Mouse (Mus musculus) lung, adult 2 months (tissue): ENCODE results near the gene Crybb3. TPM values are rescaled to one million over a fixed set of nuclear protein-coding genes. Genes with fewer than 3 reads are reported as not detected.
"Not testable (repeated sequence)": the region's sequence is repeated elsewhere in the genome, so short reads cannot be mapped to it uniquely, and the experiment has no call there.

ENCODE experiments used
- DNase-seq: peaks from one replicate; pipeline ENCODE4 v3.0.0; 2022
- H3K4me1 ChIP-seq: fragments of 200-500 bp; 2 replicates; pipeline ENCODE4 v1.6.1; 2011; ENCODE audit warnings: low read length; ENCODE audit not compliant: control insufficient read depth, insufficient read depth
- H3K4me3 ChIP-seq: fragments of 200-500 bp; replicated peaks from 2 replicates; pipeline ENCODE3; 2011; ENCODE audit warnings: low read depth, mild to moderate bottlenecking, control low read depth, low read length; ENCODE audit errors: extremely low read depth
- CTCF ChIP-seq: fragments of 200-500 bp; IDR thresholded peaks from 2 replicates; pipeline ENCODE4 v1.5.1; 2011; ENCODE audit warnings: mild to moderate bottlenecking, low read length, control low read depth; ENCODE audit not compliant: insufficient read depth
- POLR2A ChIP-seq: fragments of 200-500 bp; IDR thresholded peaks from 2 replicates; pipeline ENCODE4 v1.6.1; 2011; ENCODE audit warnings: low read depth, mild to moderate bottlenecking, control low read depth, low read length, borderline replicate concordance; ENCODE audit errors: extremely low read depth
- WGBS: fragments of 180-500 bp; shearing (Covaris S2); methylation state at CpG from one replicate; pipeline ENCODE4 v1.1.7; 2018; 5-methylcytosine and 5-hydroxymethylcytosine counted together
- polyA plus RNA-seq: library from polyadenylated mRNA; depleted of rRNA; stranded (reverse); fragments of >200 nt; gene quantifications from 2 replicates; pipeline ENCODE4 v1.2.3, GENCODE M21; 2012

Crybb3 gene
- polyA plus RNA-seq, 1 experiment = 5.2 TPM

DNA sequence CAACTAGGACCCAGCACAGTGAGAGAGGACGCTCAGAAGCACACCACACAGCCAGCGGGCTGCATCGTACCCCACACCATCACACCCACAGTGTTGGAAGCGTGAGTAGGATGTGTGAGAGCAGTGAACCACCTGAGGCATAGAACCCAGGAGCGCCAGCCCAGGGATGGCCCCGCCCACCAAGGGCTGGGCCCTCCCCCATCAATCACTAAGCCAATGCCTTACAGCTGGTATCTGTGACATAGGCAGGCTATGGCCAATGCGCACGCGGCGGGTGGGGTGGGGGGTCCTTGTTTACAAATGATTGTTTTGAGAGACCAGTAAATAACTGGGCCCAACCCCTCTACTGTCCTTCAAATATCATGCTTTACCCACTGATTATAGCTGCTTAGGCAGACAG lies 34.5 kb upstream of the Crybb3 start:
- Histone ChIP-seq H3K4me3 (no peak overlapping the region), H3K4me1 (peaks cover 28% of the 10 kb centered on the region)
- 80% methylated on average over 10 of the region's 10 CpGs for WGBS
- TF ChIP-seq POLR2A = no peak
- no peak for TF ChIP-seq CTCF
- DNase-seq = no peak

DNA sequence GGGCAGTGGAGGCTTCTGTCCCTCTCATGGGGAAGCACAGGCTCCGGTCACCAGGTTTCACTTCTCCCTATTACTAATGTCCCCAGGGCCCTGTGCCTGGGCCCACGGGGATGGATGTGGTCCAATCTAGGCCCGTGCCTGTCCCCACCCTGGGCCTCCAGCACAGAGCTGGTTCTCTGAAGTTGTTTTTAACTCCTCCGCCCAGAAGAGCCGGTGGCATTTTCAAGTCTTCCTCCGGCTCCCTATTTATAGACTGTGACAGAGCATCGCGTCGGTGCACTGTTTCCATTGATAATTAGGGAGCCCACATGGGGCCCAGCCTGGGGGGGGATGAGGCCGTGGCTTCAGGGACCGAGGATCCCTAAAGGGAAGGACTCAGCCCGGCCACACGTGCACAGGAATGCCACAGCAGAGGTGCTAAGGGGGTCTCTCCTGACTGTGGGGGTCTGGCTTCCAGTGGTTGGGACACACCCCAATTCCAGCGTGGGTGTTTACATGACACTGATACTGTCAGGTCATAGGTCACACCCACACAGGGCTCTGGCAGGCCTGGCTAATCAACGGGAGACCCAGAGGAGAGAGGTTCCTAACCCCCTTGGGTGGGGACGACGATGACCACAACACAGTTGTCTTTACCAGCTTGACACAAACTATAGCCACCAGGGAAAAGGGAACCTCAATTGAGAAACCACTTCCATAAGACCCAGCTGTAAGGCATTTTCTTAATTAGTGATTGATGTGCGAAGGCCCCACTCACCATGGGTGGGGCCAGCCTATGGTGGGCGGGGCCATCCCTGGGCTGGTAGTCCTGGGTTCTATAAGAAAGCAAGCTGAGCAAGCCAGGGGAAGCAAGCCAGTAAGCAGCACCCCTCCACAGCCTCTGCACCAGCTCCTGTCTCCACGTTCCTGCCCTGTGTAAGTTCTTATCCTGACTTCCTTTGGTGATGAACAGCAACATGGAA lies 33.2 kb upstream of the Crybb3 start:
- no peak for DNase-seq
- no peak for TF ChIP-seq CTCF
- WGBS = 27% methylated on average over 20 of the region's 20 CpGs
- Histone ChIP-seq H3K4me1 (peaks cover 21% of the 10 kb centered on the region), H3K4me3 (no peak overlapping the region)

DNA sequence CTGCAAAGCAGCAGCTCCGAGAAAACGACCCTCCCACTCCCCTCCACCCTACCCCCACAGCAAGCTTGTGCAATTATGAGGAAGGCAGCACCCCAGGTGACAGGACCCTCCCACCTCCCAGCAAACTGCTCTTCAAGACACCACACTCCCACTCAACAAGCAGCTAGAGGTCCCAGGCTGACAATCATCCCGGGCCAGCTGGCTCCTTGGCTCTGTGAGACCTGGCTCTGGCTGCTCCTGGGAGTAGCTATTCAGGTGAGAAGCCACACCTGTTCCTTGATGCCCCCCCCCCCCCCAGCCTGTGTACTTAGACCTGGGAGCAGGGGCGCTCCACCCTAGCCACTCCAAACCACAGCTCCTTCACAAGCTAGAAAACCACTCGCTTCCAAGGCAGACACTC lies 31.7 kb upstream of the Crybb3 start:
- TF ChIP-seq POLR2A = no peak
- no peak for TF ChIP-seq CTCF
- H3K4me1 ChIP-seq = peaks cover 16% of the 10 kb centered on the region
- DNase-seq = no peak
- WGBS = 32% methylated on average over 5 of the region's 5 CpGs
- no peak overlapping the region for H3K4me3 ChIP-seq

DNA sequence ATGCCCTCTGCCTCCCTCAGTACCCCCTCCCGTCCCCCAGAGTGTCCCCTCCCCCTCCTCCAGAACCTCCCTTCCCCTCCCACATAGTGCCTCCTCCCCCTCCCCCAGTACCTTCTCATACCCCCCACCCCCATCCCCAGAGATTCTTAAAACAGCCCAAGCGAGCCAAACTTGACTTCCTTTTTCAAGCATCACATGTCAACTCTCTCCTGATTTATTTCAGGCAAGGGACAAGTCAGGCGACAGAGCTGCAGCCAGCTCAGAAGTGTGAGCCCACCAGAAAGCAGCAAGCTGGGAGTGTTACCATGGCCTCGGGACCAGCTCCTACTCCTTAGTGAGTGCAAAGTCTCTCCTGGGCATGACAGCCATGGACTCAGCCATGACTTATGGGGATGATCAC lies 30.0 kb upstream of the Crybb3 start:
- TF ChIP-seq POLR2A = no peak
- TF ChIP-seq CTCF = no peak
- Histone ChIP-seq H3K4me3 (no peak overlapping the region), H3K4me1 (peaks cover 16% of the 10 kb centered on the region)
- WGBS = 16% methylated on average over 4 of the region's 4 CpGs
- no peak for DNase-seq

DNA sequence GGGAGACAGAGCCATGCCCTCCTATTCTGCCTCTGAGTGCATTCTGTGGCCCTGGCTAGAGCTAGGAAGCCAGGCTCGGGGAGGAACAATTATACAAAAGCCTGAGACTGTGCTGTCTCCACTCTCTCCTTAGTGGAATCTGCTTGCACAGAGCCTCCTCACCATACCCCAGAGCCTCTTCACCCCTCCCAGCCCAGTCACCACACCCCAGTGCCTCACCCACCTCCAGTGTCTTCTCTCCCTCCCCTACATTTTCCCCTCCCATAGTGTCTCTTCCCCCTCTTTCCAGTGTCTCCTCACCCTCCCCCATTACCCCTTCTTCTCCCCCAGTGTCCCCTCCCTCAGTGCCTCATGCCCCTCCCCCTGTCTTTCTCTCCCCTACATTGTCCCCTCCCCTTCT lies 29.5 kb upstream of the Crybb3 start:
- TF ChIP-seq POLR2A (no peak), CTCF (no peak)
- Histone ChIP-seq H3K4me1 (peaks cover 16% of the 10 kb centered on the region), H3K4me3 (no peak overlapping the region)
- 10% methylated on average over 1 of the region's 1 CpGs for WGBS
- DNase-seq = no peak

DNA sequence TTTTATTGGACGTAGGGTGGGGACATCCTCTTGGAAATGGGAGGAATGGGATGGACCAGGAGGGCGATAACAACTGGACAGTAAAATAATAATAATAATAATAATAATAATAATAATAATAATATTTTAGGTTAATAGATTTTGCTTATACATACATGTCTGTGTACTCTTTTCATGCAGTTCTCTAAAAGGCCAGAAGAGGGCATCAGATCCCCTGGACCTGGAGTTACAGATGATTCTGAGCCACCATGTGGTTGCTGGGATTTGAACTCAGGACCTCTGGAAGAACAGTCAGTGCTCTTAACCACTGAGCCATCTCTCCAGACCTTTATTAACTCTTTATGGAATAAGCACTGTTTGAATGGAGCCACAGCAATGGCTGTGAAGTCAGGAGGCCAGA lies 28.3 kb upstream of the Crybb3 start:
- peaks cover 15% of the 10 kb centered on the region for H3K4me1 ChIP-seq

DNA sequence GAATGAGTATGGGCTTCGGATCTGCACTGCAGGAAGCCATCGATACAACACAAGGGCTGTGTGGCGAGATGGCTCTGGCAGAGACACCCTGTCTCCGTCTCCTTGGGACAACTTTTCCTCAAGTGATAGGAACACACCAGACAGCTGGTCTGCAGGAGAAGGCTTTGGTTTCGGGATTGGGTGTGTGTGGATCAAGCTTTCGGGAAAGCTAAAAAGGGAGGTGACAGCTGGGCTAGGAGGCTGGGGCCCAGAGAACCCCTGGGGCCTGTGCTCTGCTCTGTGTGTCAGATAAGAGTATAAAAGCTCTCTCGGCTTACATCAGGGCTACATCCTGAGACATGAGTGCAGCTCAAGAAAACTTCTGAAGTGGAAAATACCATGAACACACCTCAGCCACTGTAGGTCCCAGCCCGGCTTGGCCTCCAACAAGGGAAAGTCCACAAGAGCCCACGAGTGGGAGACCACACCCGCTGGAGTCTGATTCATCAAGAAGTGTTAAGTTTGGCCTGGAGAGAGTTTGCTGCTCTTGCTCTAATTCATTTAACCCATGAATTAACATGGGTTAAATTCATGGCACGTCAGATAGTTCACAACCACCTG lies 26.9 kb upstream of the Crybb3 start:
- Histone ChIP-seq H3K4me1 (peaks cover 9% of the 10 kb centered on the region), H3K4me3 (no peak overlapping the region)
- TF ChIP-seq CTCF (no peak), POLR2A (no peak)
- DNase-seq = no peak
- 58% methylated on average over 11 of the region's 11 CpGs for WGBS

More for the DNA sequence above, 28.3 kb upstream of the Crybb3 start:
- 88% methylated on average over 2 of the region's 2 CpGs for WGBS
- TF ChIP-seq CTCF = peak; percentile 27; the same call in 1 of the 2 replicates
- not testable (repeated sequence) for H3K4me3 ChIP-seq, DNase-seq

DNA sequence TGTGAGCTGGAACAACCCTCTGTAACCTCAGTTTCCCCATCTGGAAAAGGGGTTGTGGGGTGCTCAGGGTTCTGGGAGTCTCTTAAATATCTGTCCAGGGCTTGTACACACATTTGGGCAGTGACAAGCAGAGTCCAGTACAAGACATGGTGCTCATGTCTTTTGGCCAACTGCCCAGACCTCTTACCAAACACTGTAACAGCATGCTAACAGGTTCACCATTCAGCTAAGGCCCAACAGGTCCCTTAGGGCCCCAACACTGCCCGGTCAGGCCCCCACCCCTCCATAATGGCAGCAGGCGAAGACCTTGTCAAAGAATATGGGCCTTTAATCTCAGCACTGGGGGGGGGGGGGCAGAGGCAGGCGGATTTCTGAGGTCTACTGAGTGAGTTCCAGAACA lies 26.3 kb upstream of the Crybb3 start:
- Histone ChIP-seq H3K4me3 (no peak overlapping the region), H3K4me1 (peaks cover 8% of the 10 kb centered on the region)
- 57% methylated on average over 3 of the region's 3 CpGs for WGBS
- TF ChIP-seq CTCF (no peak), POLR2A (no peak)
- no peak for DNase-seq

DNA sequence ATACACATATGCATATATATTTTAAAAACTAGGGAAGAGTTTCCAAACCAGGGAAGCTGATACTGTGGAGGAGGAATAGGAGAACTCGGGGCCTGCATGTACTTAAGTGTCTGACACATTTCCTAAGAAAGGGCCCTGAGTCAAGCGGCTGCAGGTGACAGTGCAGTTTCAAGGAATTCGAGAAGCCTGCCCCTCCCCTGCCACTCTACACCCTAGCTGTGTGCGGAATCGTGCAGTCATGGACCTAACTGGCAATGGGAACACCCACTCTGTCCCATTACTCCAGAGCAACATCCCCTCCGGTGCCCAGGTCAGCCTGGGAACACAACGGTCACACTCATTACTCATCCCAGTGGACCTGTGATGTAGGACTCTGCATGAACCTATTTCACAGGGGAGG lies 25.2 kb upstream of the Crybb3 start:
- TF ChIP-seq CTCF (no peak), POLR2A (no peak)
- no peak for DNase-seq
- Histone ChIP-seq H3K4me3 (no peak overlapping the region), H3K4me1 (peaks cover 7% of the 10 kb centered on the region)
- WGBS = 57% methylated on average over 7 of the region's 7 CpGs

DNA sequence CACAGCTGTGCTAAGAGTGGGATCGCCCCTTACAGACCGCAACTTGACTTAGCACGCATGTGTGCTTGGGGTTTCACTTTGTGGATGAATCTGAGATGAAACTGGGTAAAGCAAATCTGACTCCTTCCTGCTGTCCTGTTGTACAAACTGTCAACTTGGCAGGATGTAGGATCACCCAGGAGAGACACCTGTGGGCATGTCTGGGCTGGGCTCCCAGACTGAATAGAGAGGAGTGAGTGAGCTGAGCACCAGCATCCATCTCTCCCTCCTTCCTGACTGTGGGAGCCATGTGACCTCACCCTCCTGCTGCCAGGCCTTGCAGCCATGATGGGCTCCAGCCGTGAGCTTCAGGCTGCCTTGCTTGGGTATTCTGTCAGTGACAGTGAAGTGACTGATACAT lies 24.1 kb upstream of the Crybb3 start:
- 83% methylated on average over 4 of the region's 4 CpGs for WGBS

More for the DNA sequence above, 24.1 kb upstream of the Crybb3 start:
- TF ChIP-seq POLR2A = no peak
- TF ChIP-seq CTCF = no peak
- DNase-seq = no peak
- H3K4me1 ChIP-seq = peaks cover 7% of the 10 kb centered on the region
- H3K4me3 ChIP-seq = no peak overlapping the region
